Mouse (Mus musculus) c-Kit-positive CD71-positive TER-119-negative erythroid progenitor cells, embryonic 14.5 days (primary cell): ENCODE results near the gene Bdkrb2.

ENCODE experiments used
- DNase-seq: peaks from one replicate; pipeline ENCODE4 v3.0.0-alpha.2; 2013; ENCODE audit warnings: low read depth

The Bdkrb2 gene

DNA sequence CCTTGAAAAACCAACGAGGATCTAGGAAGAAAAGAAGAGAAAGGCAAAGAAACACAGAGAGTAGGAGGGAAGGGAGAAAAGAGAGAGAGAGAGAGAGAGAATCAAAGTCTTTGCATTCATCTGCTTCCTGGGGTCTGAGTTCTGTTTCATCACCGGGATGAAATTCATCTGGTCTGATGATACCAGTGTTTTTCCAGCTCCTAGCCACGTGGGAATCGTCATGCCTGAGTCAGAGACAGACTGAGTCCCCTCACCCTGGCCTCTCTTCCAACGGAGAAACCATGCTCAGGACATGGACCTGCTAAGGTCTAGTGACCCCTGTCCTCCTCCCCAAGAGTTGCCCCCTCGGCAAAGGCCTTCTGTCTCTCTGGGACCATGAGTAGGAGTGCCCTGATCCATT, 16.5 kb upstream of the Bdkrb2 start:
- DNase-seq = no peak

- no peak for DNase-seq
Measured at GRCm38 (mm10) chr12:105547151-105547550, 15.9 kb upstream of the Bdkrb2 start.

GRCm38 (mm10) chr12:105548001-105548400, 15.0 kb upstream of the Bdkrb2 start:
- no peak for DNase-seq

GRCm38 (mm10) chr12:105548881-105549280, 14.1 kb upstream of the Bdkrb2 start:
- DNase-seq = no peak

DNA sequence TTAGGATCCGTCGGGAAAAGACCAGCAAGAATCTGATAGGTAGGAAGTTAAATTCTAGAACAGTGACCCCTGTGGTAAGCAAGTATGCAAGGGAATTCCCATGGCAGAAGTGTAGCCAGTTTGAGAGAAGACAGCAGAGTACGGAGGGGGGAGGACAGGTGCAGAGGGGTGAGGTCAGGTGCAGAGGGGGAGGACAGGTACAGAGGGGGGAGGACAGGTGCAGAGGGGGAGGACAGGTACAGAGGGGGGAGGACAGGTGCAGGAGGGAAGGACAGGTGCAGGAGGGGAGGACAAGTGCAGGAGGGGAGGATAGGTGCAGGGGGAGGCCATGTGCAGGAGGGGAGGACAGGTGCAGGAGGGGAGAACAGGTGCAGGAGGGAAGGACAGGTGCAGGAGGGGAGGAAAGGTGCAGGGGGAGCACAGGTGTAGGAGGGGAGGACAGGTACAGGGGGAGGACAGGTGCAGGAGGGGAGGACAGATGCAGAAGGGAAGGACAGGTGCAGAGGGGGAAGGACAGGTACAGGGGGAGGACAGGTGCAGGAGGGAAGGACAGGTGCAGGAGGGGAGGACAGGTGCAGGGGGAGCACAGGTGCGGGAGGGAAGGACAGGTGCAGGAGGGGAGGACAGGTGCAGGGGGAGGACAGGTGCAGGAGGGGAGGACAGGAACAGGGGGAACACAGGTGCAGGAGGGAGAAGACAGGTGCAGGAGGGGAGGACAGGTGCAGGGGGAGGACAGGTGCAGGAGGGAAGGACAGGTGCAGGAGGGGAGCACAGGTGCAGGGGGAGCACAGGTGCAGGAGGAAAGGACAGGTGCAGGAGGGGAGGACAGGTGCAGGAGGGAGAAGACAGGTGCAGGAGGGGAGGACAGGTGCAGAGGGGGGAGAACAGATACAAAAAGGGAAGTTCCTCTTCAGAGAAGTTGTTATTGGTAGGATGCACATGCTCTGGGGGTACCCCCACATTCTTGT, 12.9 kb upstream of the Bdkrb2 start:
- no peak for DNase-seq

DNA sequence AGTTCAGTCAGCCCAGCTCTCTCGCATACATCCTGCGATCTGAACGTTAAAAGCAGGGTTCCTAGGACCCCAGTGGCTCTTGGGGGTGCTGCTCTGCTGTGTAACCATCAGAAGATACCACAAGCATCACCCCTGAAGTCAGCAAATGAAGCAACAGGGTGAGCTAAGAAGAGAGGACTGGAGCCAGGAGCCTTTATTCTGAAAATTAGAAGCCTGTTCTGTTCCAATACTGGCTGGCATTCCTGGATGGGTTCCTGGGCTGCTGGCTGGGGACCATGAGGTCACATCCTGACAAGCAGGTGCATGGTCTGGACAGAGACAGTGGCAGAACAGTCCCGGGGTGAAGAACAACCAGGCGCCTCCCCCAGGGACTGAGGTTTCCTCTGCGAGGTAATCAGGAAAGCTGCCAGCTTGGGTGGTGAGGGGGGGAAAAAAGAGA, 11.5 kb upstream of the Bdkrb2 start:
- no peak for DNase-seq

GRCm38 (mm10) chr12:105554151-105554772, 8.8 kb upstream of the Bdkrb2 start:
- no peak for DNase-seq

DNA sequence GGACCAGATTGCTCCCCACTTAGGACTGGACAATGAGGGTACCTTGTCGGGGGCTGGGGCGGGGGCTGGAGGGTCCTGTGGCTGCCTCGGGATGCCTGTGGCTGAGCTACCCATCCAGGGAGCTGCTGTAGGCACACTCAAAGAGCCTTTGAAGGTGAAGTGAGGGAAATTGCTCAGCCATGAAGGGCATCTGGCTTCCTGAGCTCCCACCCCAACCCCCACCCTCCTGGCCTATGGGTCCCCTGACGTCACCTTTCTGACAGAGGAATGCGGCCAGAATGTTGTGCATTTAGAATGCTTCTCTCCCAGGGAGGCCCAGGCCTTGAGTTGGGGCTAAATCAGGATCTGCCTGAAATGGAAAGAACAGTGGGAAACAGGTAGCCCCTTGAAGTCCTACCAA, 7.9 kb upstream of the Bdkrb2 start:
- no peak for DNase-seq

DNA sequence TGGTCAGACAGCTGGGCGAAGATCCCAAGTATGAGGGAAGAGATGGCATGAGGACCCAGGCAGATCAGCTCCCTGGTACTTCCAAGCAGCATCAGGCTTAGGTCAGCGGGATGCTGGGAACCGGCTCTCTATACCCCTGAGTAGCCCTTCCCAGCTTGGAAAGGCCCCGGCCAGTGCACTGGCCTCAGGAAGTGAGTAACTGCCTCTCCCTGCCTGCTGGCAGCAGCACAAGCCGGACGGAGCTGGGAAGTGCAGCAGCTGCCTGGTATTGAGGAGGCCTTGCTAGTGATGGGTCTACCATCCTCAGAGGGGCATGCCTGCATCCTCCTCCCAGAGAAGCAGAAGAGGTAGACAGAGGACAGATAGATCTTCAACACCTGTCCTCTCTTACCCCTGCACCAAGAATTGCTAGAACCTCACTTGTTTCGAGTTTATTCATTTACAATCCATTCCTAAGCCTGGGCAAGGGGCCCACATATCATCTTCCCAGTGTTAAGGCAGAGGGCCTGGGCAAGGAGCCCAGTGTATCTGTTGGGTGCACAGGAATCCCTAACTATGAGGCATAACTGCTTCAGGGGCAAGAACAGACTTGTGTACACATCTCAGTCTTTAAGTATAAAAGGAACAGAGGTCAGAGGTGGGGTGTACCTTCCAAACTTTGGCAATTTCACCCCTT, 5.6 kb upstream of the Bdkrb2 start:
- DNase-seq = no peak

GRCm38 (mm10) chr12:105561007-105561534, 2.0 kb upstream of the Bdkrb2 start:
- no peak for DNase-seq

DNA sequence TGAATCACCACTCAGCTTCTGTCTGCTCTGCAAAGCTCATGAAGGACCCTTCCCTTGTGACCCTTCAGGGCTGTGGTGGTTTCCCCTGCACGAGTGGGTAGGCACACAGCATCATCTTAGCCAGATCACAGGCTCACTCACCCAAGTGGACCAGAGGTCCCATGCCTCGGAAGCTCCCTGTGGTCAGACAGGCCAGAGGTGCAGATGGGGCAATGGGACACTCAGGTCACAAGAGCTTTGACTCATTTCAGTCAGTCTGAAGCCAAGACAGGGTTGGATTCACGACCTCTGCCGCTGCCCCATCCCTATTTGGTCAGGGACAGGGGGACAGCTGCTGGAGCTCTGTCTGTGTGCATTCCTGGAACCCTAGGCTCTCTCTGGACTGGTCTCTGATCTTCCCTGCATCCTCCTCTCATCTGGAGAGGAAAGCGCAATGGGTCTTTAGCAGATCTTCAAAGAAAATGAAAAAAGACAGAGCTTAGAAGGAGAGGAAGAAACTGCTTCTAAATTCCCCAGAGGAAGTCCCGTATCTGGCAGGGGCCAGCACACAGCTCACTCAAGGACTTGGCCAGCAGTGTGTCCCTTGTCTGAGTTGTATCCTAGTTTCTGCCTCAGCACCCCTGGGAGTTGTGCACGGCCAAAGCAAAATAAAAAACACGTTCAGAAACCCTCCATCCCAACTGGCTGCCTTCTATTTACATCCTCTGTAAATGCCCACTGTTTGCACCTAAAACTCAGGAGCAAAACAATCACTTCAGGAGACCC, 788 bp upstream of the Bdkrb2 start:
- no peak for DNase-seq

DNA sequence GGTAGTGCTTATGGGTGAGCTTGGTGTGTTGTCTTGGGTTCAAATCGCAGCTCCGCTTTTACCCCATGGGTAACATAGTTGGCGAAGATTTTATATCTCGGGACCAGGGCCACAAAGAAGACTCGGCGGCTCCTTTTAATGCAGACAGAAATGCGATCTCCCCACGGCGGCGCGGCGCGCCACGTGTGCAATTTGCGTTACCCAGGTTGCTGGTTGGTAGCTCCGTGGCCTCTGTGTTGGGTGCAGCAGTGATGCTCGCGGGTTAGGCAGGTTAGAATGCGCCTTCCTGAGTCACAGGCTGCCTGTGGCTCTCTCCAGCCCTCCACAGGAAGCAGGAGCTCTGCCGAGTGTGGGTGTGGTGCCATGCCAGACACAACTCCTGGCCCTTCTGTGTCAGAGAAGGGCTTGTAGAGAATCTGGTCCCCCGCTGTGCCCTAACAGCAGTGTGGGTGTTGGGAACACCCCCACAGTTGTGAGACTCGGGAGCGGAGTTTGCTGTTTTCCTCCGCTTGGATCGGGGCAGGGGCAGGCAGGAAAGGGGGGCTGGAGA, 775 bp downstream of the Bdkrb2 start:
- DNase-seq = no peak

DNA sequence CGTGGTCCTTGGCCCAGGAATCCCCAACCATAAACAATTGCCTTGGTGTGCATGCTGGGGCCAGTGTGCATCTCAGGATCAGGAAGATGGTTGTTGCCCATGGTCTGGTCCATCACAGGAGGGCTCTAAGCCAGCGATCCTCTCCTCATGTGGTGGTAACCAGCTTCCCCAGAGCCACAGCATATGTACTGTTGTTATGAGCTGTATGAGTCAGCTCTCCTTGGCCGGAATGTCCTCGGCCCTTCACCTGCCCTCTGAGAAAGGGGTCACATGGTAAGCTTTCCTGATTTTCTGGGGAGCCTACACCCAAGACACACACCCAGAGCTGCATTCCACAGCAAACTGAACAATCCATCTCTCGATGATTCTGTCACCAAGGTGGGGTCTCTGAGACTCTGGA, 2.2 kb downstream of the Bdkrb2 start:
- no peak for DNase-seq

DNA sequence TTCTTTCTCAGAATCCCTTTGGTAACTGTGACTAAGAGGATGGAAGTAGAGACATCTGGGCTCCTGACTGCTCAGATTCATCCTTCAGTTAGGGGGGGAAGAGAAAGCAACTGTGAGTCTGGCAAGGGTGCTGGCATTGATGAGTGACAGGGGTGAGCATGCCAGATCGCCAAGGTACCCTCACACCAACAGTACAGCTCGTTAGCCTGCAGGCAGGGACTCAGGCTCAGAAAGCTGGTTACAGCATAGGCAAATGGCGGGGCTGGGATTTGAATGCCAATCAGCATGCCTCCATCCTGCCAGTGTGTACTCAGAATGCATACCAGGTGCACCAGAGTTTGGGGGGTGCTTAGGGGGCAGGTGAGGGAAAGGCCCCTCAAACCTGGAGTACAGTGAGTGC, 8.8 kb downstream of the Bdkrb2 start:
- no peak for DNase-seq

DNA sequence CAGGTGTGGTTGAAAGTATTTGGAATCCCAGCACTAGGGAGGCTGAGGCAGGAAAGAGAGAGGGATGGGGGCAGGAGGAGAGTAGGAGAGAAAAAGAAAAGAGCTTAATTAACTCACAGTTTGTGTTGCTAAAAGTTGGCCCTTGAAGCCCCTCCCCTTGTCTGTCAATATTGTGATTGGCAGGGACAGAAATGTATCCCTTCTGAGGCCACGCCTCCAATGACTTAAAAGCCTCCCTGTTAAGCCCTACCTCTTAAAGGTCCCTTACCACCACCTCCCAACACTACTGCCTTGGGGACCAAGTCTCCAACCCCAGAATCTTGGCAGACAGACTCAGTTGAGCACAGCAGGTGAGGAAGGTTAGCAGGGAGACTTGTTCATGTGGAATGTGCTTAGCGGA, 9.6 kb downstream of the Bdkrb2 start:
- DNase-seq = no peak

GRCm38 (mm10) chr12:105574356-105574755, 11.3 kb downstream of the Bdkrb2 start:
- DNase-seq = no peak

DNA sequence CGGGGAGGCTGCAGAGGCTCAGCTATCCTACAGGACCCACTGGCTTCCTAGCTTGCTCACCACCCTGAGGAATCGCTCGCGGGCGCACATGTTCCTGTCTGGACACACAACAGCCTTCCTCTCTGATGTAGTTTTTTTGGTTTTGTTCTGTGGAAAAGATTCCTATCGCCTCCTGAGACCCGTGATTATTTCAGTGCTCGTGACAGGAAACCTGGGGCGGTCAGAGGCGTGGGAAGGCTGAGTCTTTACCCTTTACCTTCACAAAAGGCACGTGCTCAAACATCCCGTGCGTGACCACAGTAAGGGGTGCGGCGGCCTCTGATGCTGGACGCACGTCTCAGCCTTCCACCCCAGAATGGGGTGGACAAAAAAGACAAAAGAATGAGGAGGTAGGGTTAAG, 17.5 kb downstream of the Bdkrb2 start:
- DNase-seq = no peak

- no peak for DNase-seq
Measured at GRCm38 (mm10) chr12:105582486-105582885, 19.5 kb downstream of the Bdkrb2 start.

DNA sequence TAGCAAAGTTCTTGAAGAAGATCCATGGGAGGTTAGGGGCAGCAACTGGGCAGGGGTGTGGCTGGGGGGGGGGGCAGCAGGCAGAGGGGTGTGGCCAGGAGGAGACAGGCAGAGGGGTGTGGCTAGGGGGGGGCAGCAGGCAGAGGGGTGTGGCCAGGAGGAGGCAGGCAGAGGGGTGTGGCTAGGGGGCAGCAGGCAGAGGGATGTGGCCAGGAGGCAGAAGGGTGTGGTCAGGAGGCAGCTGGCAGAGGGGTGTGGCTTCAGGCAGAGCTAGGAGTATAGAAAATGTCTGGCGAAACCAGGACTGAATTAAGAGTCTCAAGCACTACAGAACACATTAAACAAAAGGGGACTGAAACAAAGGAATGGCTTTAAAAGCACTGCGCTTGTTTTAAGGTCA, 20.5 kb downstream of the Bdkrb2 start:
- DNase-seq = peak; percentile 46

GRCm38 (mm10) chr12:105584851-105585250, 21.8 kb downstream of the Bdkrb2 start:
- peak; percentile 39 for DNase-seq

DNA sequence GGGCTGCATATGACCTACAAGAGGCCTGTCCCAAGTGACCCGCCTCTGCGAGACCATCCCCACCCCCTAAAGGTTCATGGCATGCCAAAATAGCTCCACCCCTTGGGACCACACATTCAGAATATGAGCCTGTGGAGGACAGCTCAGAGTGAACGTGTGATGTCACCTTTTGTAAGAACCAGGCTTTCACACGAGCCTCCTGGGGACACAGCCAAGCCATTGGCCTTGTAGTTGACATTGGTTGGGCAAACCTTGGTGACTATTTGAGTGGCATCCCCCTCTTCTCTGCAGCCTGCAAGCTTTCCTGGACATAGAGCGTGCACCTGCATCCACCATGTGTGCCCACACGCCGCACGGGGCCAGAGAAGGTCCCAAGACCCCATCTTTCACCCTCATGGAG, 24.5 kb downstream of the Bdkrb2 start:
- no peak for DNase-seq

DNA sequence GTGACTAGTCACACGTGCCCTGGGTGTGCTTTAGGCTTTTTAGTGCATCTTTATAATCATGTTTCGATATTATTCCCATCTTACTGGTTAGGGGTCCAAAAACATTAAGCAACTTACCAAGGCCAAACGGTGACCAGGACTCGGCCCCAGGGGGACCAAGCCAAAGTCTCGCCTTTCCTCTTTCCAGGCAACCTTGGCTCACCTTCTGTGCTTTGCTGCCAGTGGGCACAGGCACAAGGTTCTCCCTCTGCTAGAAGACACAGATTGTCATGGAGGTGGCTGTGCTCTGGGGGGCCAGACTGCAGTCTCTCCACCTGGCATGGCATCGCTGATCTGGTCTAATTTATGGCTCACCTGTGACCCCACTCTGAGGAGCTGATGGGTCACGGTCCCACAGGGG, 27.8 kb downstream of the Bdkrb2 start:
- no peak for DNase-seq
